Mouse (Mus musculus) bone marrow macrophage, adult 2 months (primary cell): ENCODE measurements around the gene Rara. TPM values are rescaled to one million over a fixed set of nuclear protein-coding genes. Genes with fewer than 3 reads are reported as not detected.

Source experiments
- H3K27ac ChIP-seq: 2 replicates; pipeline ENCODE4 v1.5.1; 2012; ENCODE audit warnings: low read depth, low read length; ENCODE audit not compliant: insufficient read depth
- H3K4me1 ChIP-seq: 2 replicates; pipeline ENCODE4 v1.6.1; 2012; ENCODE audit warnings: low read length; ENCODE audit not compliant: control insufficient read depth, insufficient read depth
- H3K4me3 ChIP-seq: 2 replicates; pipeline ENCODE4 v1.5.1; 2012; ENCODE audit warnings: mild to moderate bottlenecking, low read length, moderate library complexity; ENCODE audit not compliant: insufficient read depth
- CTCF ChIP-seq: IDR thresholded peaks from 2 replicates; pipeline ENCODE4 v1.5.1; 2012; ENCODE audit warnings: low read depth, mild to moderate bottlenecking, low read length, moderate library complexity
- POLR2A ChIP-seq: IDR thresholded peaks from 2 replicates; pipeline ENCODE4 v1.6.1; 2012; ENCODE audit warnings: mild to moderate bottlenecking, low read depth, low read length, borderline replicate concordance
- polyA plus RNA-seq: library from polyadenylated mRNA; stranded (reverse); fragments of >200 nt; gene quantifications from 2 replicates; pipeline ENCODE4 v1.2.4, GENCODE M21; 2012; ENCODE audit not compliant: missing spikeins, insufficient read depth, insufficient read length

Gene Rara
- polyA plus RNA-seq, 1 experiment, result 24.0 TPM

- TF ChIP-seq CTCF (no peak), POLR2A (no peak)
- Histone ChIP-seq H3K4me3 (no peak overlapping the region), H3K4me1 (peaks cover 62% of the 10 kb centered on the region), H3K27ac (no peak overlapping the region)
These were observed 26.3 kb downstream of the Rara start for GRCm38 (mm10) chr11:98953835-98954320.

DNA sequence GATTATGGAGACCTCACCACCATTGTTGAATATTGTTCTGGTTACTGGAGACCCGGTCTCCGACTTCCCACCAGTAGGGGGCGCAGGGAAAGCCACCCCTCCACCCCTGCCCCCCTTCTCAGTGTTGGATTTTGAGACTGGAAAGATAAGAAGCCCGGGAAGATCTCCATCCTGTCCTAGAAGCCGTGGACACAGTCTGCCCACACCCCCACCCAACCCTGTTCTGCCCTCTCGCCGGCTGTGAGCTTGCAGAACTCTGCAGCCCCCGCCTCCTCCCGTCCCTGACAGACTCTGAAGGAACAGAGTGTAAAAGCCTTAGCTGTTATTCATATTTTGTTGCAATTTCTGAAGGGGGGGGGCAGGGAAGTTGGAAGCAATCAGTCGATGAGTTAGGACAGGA lies 26.8 kb downstream of the Rara start:
- Histone ChIP-seq H3K4me3 (no peak overlapping the region), H3K4me1 (peaks cover 60% of the 10 kb centered on the region)
- no peak for TF ChIP-seq POLR2A
- TF ChIP-seq CTCF, result peak; percentile 90; the same call in 1 of the 2 replicates

GRCm38 (mm10) chr11:98954801-98955706 lies 27.4 kb downstream of the Rara start:
- no peak for TF ChIP-seq CTCF
- no peak for TF ChIP-seq POLR2A
- Histone ChIP-seq H3K4me1 (peaks cover 53% of the 10 kb centered on the region), H3K27ac (no peak overlapping the region), H3K4me3 (no peak overlapping the region)

More for the DNA sequence above, 26.8 kb downstream of the Rara start:
- no peak overlapping the region for H3K27ac ChIP-seq

DNA sequence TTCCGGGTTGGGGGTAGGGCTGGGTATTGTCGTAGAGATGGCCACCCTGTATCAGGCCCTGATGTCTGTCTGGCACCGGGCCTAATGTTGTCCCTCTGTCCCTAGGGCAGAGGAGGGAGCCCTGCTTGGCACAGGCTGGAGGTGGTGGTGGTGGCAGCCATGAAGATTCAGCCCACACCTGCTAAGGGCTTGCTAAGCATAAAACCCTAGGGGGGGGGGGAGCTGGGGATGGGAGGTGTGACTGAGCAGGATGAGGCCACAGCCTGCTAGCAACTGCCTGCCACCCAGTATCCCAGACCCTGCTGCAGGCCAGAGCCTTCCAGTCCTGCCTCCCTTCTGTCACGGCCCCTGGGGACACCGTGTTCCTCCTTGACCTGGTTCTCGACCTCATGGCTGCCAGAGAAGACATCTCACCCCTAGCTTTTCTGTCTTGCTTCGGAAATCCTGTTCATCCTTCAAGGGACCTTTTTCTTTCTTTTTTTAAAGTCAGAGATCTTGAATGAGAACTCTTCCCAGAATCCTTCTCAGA lies 28.2 kb downstream of the Rara start:
- Histone ChIP-seq H3K27ac (no peak overlapping the region), H3K4me1 (peaks cover 49% of the 10 kb centered on the region), H3K4me3 (no peak overlapping the region)
- no peak for TF ChIP-seq POLR2A
- TF ChIP-seq CTCF, result no peak

DNA sequence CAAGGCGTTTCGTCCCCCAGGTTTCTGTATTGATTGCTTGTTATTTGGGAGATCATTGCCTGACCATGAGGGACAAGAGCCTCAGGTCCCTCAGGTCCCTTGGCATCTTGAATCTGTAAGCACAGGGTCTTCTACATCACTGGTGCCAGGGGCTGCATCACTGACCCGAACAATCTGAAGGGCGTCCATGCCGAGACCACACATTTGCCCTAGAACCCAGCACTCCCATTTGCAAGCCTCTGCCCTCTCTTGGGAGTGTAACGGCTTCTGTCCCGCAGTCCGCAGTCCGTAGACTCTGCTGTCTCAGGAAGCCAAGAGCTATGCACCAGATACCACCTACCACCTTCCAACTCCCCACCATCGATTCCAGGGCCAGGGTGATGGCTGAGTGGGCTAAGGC lies 28.7 kb downstream of the Rara start:
- Histone ChIP-seq H3K4me1 (peaks cover 49% of the 10 kb centered on the region), H3K27ac (no peak overlapping the region), H3K4me3 (no peak overlapping the region)
- TF ChIP-seq CTCF (no peak), POLR2A (no peak)

- H3K4me3 ChIP-seq, result peak overlapping the region; percentile 63
- no peak for TF ChIP-seq POLR2A
- no peak for TF ChIP-seq CTCF
- peak overlapping the region; percentile 41 for H3K27ac ChIP-seq
- peaks cover 36% of the 10 kb centered on the region for H3K4me1 ChIP-seq
These were observed 32.1 kb downstream of the Rara start for GRCm38 (mm10) chr11:98959437-98960312.

GRCm38 (mm10) chr11:98960313-98960906 lies 32.8 kb downstream of the Rara start:
- peaks cover 29% of the 10 kb centered on the region for H3K4me1 ChIP-seq
- H3K27ac ChIP-seq, result peak overlapping the region; percentile 41; the same call in 1 of the 2 replicates

DNA sequence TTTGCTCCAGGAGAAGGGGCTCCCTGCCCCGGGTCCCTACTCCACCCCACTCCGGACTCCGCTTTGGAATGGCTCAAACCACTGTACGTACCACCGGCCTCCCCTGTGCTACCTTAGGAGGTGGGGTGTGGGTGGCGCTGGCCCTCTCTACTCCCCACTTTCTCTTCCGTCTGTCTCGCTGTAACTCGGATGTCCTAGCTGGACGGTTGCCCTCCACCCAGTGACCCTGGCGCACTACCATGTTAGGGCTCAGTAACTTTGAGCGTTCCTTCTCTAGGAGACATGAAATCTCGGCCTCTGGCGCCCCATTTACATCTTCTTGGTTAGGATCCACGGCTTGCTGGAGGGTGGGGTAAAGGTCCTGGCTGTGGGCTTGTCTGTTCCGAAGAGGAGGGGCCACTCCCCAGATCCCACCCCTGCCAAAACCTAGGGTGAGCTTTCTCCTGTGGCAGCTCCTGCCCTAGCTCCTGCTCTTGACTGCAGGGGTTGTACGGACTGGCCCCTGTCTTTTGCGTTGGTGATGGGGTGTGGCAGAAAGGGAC lies 33.5 kb downstream of the Rara start:
- peak overlapping the region; percentile 63 for H3K4me3 ChIP-seq
- TF ChIP-seq CTCF, result no peak
- TF ChIP-seq POLR2A, result no peak
- no peak overlapping the region for H3K27ac ChIP-seq
- H3K4me1 ChIP-seq, result peaks cover 25% of the 10 kb centered on the region

More at GRCm38 (mm10) chr11:98960313-98960906, 32.8 kb downstream of the Rara start:
- peak overlapping the region; percentile 63 for H3K4me3 ChIP-seq
- TF ChIP-seq POLR2A (no peak), CTCF (no peak)

- H3K4me3 ChIP-seq, result no peak overlapping the region
- no peak overlapping the region for H3K27ac ChIP-seq
- H3K4me1 ChIP-seq, result peaks cover 25% of the 10 kb centered on the region
- TF ChIP-seq POLR2A, result no peak
- TF ChIP-seq CTCF, result no peak
These were observed 34.1 kb downstream of the Rara start for GRCm38 (mm10) chr11:98961766-98962165.
